Mouse (Mus musculus) Muller cell, postnatal 12 days (primary cell): ENCODE results near the gene 4430402I18Rik.

ENCODE experiments used
- DNase-seq: peaks from one replicate; pipeline ENCODE4 v3.0.0-alpha.2; 2015; ENCODE audit errors: inconsistent ontology term

Gene 4430402I18Rik

DNA sequence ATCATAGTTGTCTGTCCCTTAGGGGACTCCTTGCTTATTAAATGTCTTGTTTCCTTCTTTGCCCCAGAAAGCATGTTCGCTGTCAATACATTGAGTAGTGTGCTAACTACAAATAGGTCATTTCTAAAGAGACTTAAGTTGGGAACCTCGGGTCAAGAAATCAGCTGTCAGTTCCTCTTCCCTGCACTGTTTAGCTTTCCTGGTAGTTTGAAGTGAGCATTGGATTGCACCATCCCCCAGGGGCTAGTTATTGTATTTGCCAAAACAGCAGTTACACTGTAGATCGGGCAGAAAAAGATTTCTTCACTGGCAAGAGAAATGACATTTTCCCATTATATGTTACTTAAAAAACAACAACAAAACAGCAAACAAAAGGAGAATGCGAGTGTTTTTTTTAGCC is 578 bp upstream of the 4430402I18Rik start:
- no peak for DNase-seq

DNA sequence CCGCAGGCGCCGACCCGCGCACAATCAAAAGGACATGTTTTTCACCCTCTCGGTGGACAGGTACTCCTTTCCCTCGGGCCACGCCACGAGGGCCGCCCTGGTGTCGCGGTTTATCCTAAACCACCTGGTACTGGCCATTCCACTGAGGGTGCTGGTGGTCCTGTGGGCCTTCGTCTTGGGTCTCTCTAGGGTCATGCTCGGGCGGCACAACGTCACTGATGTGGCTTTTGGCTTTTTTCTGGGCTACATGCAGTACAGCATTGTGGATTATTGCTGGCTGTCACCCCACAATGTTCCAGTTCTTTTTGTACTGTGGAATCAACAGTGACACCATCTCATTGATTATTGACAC is 3.1 kb downstream of the 4430402I18Rik start:
- no peak for DNase-seq

DNA sequence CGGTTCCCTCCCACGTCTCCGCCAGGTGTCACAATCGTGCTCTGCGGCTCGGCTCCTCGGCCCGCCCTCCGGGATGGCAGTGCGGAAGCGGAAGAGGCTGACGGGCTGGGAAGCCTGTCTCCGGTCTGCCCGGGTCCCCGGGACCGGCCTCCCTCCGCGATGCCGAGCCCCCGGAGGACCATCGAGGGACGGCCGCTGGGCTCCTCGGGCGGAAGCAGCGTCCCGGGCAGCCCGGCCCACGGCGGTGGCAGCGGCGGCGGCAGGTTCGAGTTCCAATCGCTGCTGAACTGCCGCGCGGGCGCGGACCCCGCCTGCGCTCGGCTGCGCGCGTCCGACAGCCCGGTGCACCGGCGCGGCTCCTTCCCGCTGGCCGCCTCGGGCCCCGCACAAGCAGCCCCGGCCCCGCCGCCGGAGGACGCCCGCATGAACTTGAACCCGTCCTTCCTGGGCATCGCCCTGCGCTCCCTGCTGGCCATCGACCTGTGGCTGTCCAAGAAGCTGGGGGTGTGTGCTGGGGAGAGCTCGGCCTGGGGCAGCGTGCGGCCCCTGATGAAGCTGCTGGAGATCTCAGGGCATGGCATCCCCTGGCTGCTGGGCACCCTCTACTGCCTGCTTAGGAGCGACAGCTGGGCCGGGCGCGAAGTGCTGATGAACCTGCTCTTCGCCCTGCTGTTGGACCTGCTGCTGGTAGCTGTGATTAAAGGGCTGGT is 3.6 kb downstream of the 4430402I18Rik start, which contains the start of gene Plpp6:
Plpp6 (plus strand) TSS at position 112 of the 710 bp plus-strand sequence.
- peak; percentile 73 for DNase-seq

DNA sequence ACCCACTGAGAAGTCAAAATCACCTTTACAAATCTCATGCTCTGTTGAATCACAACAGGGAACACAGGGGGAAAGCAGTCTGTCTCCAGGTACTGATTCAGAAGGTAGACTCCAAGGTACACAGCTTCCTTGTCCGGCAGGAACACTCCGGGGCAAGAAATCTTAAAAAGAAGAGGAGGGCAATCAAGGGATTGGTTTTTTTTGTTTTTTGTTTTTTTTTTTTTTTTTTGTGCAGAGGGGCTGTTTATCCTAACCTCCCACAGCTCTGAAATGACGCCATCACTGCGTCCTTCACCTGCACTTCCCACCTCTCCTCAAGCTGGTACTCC is 4.1 kb downstream of the 4430402I18Rik start:
- DNase-seq: no peak

DNA sequence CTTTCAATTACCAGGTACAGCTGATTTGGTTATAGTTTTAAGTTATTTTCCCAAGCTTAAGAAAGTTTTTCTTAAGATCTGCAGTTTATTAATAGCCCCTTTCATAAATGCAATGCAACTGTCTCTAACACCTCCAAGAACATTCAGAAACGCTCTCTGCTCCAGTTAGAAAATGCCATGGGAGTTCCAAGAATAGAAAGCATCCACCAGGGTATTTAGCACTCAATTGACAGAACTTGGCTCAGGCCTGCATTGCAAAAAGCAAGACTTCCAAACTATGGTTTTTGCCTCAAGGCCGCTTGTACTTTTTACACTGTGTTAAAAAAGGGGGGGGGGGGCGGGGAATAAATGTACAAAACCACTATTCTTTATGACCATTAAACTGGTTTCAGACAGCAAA is 4.5 kb downstream of the 4430402I18Rik start:
- DNase-seq: no peak

DNA sequence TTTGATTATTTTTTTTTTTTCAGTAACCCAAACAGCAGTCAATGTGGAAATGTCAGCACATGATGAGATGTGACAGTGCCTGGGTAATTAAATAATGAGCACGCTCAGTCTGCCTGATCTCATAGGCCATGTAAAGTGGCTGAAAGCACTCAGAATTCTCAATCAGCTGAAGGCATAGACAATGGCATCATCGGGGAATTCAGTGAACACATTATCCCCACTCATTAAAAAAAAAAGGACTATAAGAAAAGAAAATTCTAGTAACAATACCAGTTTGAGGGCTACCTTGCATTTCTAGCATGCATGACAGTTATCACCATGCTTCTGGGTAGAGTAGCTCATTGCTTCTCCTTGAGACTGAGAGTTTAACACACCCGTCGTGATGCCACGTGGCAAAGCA is 16.3 kb downstream of the 4430402I18Rik start:
- no peak for DNase-seq

DNA sequence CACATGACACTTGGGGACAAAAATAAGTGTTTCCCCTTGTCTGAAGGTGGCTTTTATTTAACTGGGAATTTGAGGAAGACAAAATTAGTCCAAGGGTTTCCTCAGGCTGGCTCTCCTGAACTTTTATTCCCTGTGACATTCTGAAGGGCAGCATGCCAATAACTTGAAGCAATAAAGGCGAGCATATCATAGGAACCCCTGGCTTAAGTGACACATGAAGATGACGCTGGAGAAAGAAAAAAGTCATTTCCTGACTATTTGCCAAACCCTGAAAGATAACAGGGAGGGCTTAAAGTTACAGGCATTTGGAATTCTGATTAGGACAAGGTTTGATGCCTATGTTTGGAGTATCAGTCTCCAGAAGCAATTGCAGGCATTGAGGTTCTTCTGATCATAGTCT is 20.3 kb downstream of the 4430402I18Rik start:
- no peak for DNase-seq

DNA sequence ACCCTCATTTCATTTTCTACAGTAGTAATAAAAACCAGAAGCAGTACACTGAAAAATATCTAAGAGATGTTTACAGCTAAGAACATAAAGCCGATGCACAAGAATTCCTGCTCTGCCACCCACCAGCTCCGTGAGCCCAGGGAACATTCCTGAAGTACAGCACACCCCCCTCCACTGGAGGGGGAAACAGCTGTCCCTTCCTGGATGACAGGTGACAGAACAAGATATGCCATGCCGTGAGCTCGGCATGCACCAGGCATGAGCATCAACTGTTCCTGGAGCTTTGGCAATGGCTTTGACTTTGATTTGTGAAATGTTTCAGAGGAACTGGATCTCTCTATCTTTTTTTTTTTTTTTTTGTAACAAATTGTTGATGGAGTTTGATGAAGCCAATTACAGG is 20.8 kb downstream of the 4430402I18Rik start:
- no peak for DNase-seq

DNA sequence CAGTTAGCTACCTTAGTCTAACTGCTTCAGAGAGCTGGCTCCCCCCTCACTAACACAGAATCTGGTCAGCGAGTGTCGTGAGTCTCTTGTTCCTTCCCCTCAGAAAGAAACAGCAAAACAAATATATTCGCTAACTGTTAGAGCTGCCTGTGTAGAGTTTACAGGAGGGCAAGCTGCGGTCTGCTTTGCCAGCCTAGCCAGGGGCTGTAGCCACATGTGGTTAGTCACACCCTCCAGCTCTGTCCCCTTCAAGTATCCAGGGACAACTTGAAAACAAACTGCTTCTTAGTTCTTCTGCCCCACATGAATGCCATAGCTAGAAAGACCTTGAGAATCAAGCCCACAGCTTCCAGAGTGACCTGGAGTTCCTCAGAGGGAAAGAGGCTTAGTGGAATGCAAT is 26.3 kb downstream of the 4430402I18Rik start:
- no peak for DNase-seq

DNA sequence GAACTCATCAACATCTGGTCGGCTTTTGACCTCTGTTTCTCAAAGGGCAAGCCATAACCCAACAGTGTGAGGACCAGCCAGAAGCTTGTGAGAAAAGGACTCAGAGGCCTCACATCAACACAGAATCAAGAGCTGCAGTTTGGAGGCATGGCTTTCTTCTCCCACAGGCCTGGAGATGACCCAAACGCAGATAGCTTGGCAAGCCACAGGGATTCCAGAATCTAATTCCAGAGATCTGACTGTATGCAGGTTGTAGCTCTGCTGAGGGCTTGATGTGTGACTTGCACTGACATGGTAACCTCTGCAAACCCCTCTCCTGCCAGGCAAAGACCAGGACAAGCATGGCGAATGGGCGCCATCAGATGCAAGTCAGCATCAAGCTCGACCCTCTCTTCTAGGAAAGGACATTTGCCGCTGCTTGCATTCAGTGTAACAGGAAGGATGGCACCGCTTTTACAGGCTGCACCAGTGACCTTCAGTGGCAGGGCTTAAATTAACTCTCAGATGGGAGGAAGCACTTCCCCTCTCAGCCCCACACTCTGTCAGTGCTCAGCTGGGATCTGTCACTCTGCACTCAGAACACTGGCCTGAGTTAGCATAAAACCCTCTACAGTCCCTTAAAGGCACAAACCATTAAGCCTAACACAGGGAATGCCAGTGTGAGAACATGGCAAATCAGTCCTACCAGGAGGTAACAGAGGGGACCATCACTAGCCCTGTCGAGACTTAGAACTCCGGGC is 27.3 kb downstream of the 4430402I18Rik start:
- peak; percentile 48 for DNase-seq

DNA sequence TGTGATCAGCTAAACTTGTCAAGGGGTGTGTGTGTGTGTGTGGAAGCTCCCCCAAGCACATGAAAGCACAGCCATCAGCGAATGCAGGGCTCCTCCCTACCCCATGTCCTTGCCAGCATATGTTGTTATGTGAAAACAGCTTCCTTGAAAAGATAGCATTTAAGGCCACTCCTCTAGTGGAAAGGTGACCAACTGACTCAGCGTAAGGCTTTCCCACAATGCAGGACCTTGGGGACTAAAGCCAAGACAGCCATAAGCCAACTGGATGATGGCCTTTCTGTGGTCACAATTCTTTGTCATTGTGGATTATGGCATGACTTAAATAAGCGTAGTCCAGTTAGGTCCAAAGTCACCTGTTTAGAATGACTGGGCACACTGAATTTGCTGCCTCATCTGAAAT is 32.7 kb downstream of the 4430402I18Rik start:
- DNase-seq: no peak

DNA sequence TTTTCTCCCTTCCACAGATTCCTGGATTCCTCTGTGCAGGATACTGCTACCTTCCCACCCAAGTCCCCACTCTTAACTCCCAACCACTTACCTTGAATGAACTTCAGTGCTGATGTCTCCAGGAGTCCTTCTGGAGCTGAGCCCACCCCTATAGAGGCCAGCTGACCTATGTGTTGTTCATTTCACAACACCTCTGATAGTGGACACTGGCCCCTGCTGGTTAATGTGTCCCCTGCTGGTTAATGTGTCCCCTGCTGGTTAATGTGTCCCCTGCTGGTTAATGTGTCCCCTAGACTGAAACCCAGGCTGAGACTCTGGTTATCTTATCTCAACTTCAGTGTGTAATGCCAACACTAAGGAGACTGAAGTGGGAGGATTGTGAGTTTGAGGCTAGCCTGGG is 38.6 kb downstream of the 4430402I18Rik start:
- no peak for DNase-seq

DNA sequence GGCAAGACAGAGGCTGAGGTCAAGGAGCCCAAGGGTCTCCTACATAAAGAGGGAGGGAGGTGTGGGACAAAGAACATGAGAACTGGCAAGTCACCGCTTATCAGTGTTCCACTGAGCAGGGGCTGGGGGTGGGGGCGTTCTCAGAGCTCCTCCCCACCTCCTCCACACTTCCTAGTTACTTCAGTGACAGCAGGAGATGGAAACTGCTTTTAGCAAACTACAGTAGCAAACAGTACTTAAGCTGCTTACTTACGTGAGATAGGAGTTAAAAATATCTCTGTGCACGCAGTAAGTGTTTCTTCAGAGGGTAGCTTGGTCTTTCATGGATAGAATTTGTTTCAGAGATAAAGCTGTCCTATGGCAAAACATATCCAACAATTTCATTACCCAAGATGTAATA is 40.2 kb downstream of the 4430402I18Rik start:
- DNase-seq: no peak

DNA sequence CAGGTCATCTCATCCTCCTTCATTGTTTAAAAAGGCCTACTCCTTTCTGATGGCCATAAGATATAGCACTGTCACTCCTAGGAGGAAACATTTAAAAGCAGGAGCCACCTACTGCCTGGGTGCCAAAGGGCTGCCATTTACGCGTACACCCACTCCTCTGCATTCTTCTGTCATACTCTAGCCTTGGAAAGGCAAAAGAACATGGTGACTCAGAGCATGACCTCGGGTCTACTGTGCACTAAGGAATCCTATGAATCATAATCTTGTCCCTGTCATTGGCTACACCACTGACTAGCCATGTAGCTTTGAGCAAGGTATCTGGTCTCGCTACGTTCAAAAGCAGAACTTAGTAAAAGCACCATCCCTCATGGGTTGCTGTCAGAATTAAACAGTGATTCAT is 41.2 kb downstream of the 4430402I18Rik start:
- peak; percentile 67 for DNase-seq

DNA sequence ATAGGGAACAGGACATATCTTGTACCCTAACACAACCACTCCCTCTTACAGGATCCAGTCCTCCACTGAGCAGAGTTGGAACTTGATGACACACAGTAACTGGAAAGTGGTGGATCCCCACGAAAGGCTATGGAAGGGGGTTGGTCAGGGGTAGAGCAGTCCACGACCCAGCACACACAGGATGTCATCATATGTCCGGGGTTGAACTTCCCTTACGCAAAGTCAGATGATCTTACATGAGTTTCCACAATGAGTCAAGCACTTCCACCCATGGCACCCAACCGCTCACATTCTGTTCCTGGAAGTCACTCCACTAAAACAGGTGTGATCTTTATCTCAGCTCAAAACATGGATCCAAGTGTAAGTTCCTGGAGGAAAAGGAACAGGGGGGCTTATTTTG is 49.8 kb downstream of the 4430402I18Rik start:
- no peak for DNase-seq

DNA sequence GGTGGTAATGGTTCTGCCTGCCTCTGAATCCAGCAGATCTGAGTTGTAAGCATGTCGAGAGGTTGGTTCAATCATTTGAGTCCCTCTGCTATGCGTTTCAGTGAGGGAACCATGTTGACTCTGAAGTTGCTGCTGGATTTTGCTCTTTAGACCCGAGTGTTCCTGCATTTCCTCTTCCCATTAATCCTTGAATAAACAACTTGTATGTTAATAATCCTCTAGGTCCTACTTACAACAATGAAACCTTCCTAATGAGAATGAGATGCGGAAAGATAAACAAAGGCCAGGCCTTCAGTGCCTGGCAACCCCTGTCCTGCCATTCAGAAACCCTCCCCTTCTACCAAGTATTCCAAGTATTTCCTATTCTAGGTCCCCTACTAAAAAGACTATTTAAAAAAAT is 51.1 kb downstream of the 4430402I18Rik start:
- DNase-seq: no peak

DNA sequence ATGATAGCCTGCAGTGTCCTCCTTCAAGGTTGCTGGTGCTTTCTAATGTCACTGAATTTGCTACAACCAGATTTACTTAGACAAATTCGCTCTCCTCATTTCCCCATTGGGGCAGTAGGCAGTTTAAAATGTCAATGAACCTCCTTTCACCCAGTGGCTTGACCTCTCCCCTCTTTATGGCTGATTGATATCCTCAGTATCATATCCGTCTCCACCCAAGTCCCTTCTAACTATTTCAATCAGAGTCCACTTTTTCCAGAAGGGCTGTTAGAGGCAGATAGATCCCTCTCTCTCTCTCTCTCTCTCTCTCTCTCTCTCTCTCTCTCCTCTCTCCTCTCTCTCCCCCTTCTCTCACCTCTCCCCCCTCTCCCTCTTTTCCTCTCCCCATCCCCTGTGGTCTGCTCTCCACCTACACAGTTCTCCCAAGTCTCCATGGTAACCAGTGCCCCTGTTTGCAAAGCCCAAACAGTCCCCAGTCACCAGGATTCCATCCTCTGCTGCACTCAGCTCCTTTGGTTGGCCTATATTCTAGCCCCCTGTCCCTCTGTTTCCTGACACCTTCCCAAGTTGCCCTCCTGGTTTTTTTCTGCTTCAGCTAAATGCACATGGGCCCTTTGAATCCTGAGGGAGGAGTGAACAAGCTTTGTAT is 51.9 kb downstream of the 4430402I18Rik start:
- no peak for DNase-seq

DNA sequence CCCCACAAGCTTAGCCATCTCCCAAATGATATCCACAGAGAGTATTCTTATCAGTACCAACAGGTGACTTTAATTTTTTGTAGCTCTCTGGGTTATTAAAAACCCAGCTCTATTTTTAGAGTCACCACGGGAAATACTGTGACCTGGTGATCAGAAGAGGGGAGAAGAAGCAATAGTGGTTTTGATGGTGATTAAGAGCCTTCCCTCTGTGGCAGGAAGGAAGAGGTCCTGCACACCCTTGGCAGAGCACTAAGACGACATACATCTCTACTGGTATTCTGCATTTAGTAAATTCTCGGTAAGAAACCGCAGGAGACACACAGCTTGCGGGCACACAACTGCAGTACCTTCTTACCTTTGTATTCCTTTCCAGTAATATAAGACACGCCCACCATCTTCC is 53.0 kb downstream of the 4430402I18Rik start:
- DNase-seq: no peak

DNA sequence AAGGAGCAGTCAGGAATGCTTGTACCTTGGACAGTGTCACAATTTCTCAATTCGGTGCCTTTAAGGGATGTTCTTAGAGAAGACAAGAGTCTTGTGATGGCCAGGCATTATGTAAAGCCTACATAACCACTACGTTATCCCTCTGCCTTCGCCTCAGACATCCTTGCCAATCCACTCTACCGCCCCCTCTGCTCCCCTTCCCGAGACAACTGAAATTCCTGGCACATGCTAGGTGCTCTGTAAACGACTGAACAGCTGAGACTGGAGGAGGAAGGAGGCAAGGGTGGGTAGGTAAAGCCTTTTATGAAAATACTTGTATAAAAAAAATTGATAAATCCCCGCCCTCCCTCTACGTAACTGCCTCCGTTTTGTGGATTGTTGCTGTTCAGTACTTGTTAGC is 58.9 kb downstream of the 4430402I18Rik start:
- DNase-seq: no peak

DNA sequence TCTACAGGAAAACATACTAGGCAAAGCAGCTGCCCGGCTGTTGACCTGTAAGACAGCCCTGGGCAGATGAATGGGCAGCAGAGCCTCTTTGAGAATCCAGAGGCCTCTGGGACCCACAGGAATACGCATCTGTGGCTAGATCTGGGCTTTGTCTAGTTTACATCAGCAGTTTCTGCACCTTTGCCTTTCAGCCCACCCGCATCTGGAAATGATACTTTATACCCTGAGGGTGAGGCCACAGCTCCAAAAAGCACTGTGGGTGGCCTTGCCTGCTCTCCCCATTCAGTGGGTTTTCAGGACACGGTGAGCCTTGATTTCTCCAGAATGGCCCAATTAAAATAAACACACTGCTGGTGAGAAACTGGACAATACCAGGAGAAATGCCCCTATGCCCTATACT is 59.4 kb downstream of the 4430402I18Rik start:
- no peak for DNase-seq

DNA sequence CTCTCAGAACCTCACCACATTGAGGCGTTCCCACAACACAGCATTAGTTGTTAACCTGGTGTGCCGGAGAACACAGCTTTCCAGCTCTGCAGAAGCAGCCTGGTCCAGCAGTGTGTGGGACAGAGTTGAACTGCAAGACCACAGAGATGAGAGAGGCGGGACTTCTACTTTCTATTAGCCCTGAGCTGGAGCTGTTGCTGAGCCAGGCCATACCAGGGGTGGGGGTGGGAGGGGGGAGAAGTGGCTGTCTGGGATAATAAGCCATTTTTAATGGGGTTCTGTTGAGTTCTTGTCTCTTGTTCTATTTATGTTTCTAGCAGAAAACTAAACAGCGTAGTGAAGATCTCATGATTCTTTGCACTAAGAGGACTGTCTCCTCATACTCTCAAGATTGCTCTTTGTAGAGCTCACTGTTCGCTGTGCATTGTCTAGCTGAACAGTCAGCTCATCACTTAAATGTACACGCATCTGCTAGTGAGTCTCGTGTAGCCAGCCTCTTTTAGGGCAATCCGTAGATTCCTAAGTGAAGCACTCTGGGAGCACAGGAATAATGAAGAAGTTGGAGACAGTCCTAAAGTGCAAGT is 64.0 kb downstream of the 4430402I18Rik start:
- no peak for DNase-seq

DNA sequence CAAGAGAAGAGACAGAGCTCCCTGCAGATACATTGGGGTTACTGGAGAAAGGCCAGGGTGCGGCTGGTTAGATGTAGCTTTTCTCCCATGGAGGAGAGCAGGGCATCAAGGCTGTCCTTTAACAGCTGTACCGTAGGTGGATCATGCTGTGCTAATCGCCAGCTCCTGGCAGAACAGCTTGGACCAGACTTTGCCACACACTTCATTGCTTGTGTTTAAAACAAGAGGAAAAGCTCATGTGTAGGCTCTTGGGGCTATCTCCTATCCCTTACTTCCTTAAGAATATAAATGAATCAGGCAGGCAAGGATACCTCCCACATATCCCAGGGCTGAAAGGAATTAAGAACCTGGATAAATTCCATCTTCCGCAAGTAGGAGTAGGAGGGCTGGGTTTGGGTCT is 64.8 kb downstream of the 4430402I18Rik start:
- DNase-seq: no peak

DNA sequence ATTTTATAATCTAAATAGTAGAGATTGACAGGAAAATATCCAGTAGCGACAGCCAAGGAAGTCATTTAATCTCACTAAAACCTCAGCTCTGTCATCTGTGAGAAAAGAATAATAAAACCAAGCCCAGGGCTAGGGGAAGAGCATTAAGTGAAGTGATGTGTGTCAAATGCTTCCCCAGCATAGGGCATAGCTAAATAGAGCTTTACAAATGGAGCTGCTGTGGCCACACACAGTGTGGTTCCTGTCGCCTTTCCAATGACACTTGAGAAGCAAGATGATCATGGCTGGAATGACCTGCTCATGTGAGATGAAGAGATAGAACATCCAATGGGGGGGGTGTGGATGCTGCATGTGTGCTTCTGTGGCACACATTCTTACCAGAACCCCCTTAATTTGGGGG is 65.5 kb downstream of the 4430402I18Rik start:
- DNase-seq: no peak
